Mouse (Mus musculus): Measurements from ENCODE around the gene Rprd1b. TPM values are rescaled to one million over a fixed set of nuclear protein-coding genes. Genes with fewer than 3 reads are reported as not detected.

Gene Rprd1b
- total RNA-seq, 2 experiments from 2014 or later: 30.2 to 31.9 TPM

DNA sequence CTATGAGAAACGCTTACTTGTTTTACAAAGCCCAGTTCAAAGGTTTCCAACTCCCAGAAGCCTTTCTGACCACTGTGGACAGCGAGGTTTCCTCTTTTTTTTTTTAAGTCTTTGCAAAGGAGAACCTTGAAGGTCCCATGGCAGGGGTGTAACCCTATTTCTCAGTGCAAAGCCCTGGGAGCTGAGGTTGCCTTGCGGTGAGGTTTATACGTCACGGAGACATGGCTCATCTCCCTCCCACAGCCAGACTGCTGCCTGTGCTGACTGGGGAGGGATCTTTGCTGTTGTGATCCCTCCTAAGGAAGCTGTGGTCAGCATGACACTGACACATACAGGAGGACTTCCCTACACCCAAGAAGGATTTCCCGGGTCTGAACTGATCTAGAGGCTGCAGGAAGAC is 104.8 kb downstream of the Rprd1b start:
- peak overlapping the region; percentile 82; the same call in 1 of the 2 replicates for H3K27ac ChIP-seq

GRCm38 (mm10) chr2:158136205-158136604 is 107.9 kb downstream of the Rprd1b start:
- DNase-seq: peak; percentile 34
- intact Hi-C loops (cut with DNase I): no loop called here
- no peak for TF ChIP-seq CTCF (IDR thresholded peaks at IDR 0.05)
- peak overlapping the region; percentile 73 for H3K27ac ChIP-seq
- no peak overlapping the region for H3K4me3 ChIP-seq

More for the DNA sequence above, 104.8 kb downstream of the Rprd1b start:
- no peak for TF ChIP-seq CTCF (IDR thresholded peaks at IDR 0.05)
- intact Hi-C loops (cut with DNase I): no loop called here
- H3K4me3 ChIP-seq: no peak overlapping the region
- no peak for DNase-seq

- DNase-seq: peak; percentile 31
- intact Hi-C loops (cut with DNase I): loop anchor here (2.0 kb wide), 1 partner anchor 13 kb away; no protein-coding TSS in a partner anchor
- no peak for TF ChIP-seq CTCF (IDR thresholded peaks at IDR 0.05)
- Histone ChIP-seq H3K27ac (peak overlapping the region; percentile 91), H3K4me3 (no peak overlapping the region)
These were observed 109.5 kb downstream of the Rprd1b start for GRCm38 (mm10) chr2:158137771-158138170.

GRCm38 (mm10) chr2:158138778-158139177 is 110.5 kb downstream of the Rprd1b start:
- peak overlapping the region; percentile 91 for H3K27ac ChIP-seq
- TF ChIP-seq CTCF (IDR thresholded peaks at IDR 0.05): no peak
- intact Hi-C loops (cut with DNase I): loop anchor here (2.0 kb wide), 1 partner anchor 14 kb away; no protein-coding TSS in a partner anchor
- DNase-seq: no peak
- H3K4me3 ChIP-seq: peak overlapping the region; percentile 15; the same call in 1 of the 2 replicates

DNA sequence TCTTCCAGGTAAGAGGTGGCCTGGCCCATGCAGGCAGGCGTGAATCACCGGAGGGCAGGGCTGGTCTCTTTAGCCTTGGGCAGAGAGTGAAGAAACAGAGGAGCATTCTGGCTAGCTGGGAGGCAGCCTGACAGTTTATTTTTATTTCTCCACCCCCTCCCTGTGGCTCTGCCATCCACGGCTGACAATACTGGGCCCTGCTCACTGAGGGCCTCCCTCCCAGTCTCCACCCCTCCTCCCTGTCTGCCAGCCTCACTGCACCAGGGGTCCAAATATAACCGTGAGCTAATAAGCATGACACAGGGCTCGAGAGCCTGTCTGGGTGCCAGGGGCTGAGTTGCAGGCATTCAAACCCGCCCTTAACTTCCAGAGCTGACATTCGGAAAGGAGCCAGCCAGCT is 111.3 kb downstream of the Rprd1b start:
- intact Hi-C loops (cut with DNase I): loop anchor here (2.0 to 5.0 kb wide), 2 partner anchors 15 to 77 kb away; no protein-coding TSS in a partner anchor
- no peak for TF ChIP-seq CTCF (IDR thresholded peaks at IDR 0.05)
- peak; percentile 95 for DNase-seq
- peak overlapping the region; percentile 91 for H3K27ac ChIP-seq
- peak overlapping the region; percentile 50 for H3K4me3 ChIP-seq

GRCm38 (mm10) chr2:158140664-158141063 is 112.4 kb downstream of the Rprd1b start:
- TF ChIP-seq CTCF (IDR thresholded peaks at IDR 0.05): no peak
- Histone ChIP-seq H3K27ac (peak overlapping the region; percentile 91), H3K4me3 (peak overlapping the region; percentile 53)
- DNase-seq: no peak
- intact Hi-C loops (cut with DNase I): loop anchor here (5.0 kb wide), 1 partner anchor 78 kb away; no protein-coding TSS in a partner anchor

DNA sequence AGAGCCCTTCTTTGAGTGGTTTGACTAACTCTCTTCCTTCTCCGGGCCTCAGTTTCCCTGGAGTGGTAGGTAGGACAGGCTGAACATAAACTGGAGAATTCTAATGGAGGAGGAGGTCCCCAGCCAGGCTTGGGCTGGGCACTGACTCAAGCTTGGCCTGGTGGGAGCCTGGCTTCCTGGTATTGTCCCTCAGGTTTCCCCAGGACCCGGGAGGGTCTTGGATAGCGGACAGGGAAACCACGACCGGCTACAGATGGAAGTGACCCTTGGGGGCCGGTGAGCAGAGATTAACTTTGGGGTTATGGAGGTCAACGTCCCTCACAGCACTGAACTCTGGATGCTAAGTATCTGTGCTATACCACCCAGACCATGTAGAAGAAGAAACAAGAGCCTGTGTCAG is 113.0 kb downstream of the Rprd1b start:
- Histone ChIP-seq H3K4me3 (peak overlapping the region; percentile 53), H3K27ac (peak overlapping the region; percentile 91)
- intact Hi-C loops (cut with DNase I): loop anchor here (5.0 kb wide), 1 partner anchor 79 kb away; no protein-coding TSS in a partner anchor
- no peak for TF ChIP-seq CTCF (IDR thresholded peaks at IDR 0.05)
- no peak for DNase-seq

- peak overlapping the region; percentile 53 for H3K4me3 ChIP-seq
- intact Hi-C loops (cut with DNase I): loop anchor here (5.0 kb wide), 1 partner anchor 80 kb away; no protein-coding TSS in a partner anchor
- peak; percentile 66 for DNase-seq
- no peak for TF ChIP-seq CTCF (IDR thresholded peaks at IDR 0.05)
- H3K27ac ChIP-seq: peak overlapping the region; percentile 91
These were observed 113.6 kb downstream of the Rprd1b start for GRCm38 (mm10) chr2:158141690-158142440.

- no peak for DNase-seq
- no peak for TF ChIP-seq CTCF (IDR thresholded peaks at IDR 0.05)
- intact Hi-C loops (cut with DNase I): loop anchor here (5.0 kb wide), 1 partner anchor 81 kb away; no protein-coding TSS in a partner anchor
- peak overlapping the region; percentile 53 for H3K4me3 ChIP-seq
- peak overlapping the region; percentile 91 for H3K27ac ChIP-seq
These were observed 114.7 kb downstream of the Rprd1b start for GRCm38 (mm10) chr2:158142981-158143380.

DNA sequence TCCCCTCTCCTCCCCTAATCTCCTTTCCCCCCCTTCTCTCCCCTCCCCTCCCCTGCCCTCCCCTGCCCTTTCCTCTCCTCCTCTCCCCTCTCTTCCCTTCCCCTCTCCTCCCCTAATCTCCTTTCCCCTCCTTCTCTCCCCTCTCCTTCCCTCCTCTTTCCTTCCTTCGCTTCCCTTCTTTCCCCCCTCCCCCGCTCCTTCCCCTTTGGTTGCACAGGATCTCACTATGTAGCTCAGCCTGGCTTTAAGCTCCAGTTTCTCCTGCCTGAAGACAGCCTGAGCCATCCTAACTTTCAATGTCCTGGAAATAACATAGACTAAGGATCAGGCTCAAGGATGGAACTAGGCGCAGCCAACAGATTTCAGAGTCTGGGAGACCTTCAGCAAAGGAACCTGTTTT is 115.5 kb downstream of the Rprd1b start:
- H3K27ac ChIP-seq: peak overlapping the region; percentile 95
- H3K4me3 ChIP-seq: peak overlapping the region; percentile 81
- DNase-seq: no peak
- intact Hi-C loops (cut with DNase I): loop anchor here (5.0 kb wide), 1 partner anchor 82 kb away; no protein-coding TSS in a partner anchor
- no peak for TF ChIP-seq CTCF (IDR thresholded peaks at IDR 0.05)

DNA sequence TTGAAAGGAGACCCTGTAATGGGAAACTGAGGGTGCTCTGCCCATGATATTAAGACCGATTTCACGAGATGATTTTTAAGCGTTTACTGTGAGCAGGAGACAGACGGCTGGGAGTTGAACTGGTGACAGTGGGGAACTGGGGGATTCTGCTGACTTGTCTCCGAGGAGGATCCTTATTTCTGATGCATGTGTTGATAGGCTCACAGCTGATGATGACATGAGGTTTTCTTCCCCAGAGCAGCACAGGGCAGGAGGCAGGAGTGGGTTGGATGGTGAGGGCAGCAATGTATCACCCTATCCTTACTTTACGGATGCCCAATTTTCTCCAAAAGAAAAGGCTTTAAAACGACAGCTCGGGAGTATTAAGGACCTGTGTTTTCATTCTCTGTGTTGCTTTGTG is 116.0 kb downstream of the Rprd1b start:
- intact Hi-C loops (cut with DNase I): loop anchor here (5.0 kb wide), 1 partner anchor 82 kb away; no protein-coding TSS in a partner anchor
- DNase-seq: peak; percentile 10
- peak overlapping the region; percentile 81 for H3K4me3 ChIP-seq
- H3K27ac ChIP-seq: peak overlapping the region; percentile 95
- no peak for TF ChIP-seq CTCF (IDR thresholded peaks at IDR 0.05)

DNA sequence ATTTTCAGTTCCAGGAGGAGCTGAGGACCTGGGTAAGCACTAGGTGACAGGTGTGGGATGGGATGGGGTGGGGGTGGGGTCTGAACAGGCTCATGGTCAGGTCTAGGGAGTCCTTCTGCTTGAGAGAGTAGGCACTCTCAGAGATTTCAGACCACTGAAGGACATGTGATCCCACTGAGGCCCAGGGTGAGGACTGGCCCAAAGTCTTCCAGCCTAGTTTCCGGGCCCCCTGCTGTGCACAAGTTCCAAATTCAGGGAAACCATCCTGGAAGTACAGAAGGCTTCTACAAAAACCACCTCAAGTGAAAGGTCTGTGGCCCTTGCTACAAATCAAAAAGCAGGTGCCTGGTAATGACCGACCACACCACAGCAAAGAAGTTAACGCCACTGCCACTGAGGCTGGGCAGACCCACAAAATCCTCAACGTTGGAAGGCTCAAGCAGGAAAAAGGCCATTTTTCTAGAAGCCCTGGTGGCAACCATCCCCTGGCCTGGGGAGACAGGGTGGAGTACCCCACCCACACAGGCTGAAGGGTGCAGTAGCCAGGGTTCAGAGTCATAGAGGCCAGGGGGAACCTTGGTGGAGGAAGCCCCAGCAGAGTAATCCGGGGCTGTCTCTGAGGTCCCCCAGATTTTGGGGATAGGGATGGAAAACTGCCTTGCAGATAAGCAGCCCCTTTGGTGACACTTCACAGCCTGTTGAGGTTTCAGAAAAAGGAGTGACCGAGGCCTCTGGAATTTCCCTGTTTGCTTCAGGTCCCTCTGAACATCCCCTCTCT is 116.6 kb downstream of the Rprd1b start:
- Histone ChIP-seq H3K4me3 (peak overlapping the region; percentile 81), H3K27ac (peak overlapping the region; percentile 95)
- TF ChIP-seq CTCF (IDR thresholded peaks at IDR 0.05): no peak
- intact Hi-C loops (cut with DNase I): loop anchor here (1.0 to 5.0 kb wide), 2 partner anchors 38 to 83 kb away; no protein-coding TSS in a partner anchor
- no peak for DNase-seq

Data from gastrocnemius, adult 2 months (tissue).